Mouse (Mus musculus): ENCODE data around the gene Susd3.

The Susd3 gene

DNA sequence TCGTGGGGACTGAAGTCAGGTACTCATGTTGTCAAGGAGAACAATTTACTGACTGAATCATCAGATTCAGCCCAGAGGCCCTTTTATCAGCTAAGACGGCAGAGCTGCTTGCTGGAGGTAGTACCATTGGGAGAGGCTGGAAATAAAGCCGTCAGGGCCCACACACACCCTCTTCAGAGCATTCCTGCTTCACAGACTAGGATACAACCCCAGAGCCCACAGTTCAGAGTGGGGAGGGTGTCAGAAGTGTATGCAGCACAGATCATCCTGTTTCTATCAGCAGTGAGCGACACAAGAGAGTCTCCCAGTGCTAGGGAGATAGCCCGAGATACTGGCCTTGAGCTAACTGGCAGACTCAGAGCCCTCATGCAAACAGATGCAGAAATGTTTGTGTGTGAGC, 65.3 kb downstream of the Susd3 start:
- no peak for DNase-seq

- DNase-seq: peak; percentile 79
Observed at GRCm38 (mm10) chr13:49181411-49181984, 67.0 kb downstream of the Susd3 start.

- DNase-seq: no peak
Observed at GRCm38 (mm10) chr13:49180691-49181090, 67.8 kb downstream of the Susd3 start.
